Mouse (Mus musculus): ENCODE results near the gene Jkamp. TPM values are rescaled to one million over a fixed set of nuclear protein-coding genes. Genes with fewer than 3 reads are reported as not detected.

Gene Jkamp
- polyA plus RNA-seq, 1 experiment from 2014 or later = 59.9 TPM

- H3K27ac ChIP-seq (ENCODE audit: low read depth, low read length) = no peak overlapping the region
- WGBS = 83% methylated on average over 4 of the region's 4 CpGs
- no peak overlapping the region for H3K4me2 ChIP-seq (ENCODE audit: low read depth, low read length, severe bottlenecking)
- H3K4me3 ChIP-seq (ENCODE audit: low read depth, low read length) = no peak overlapping the region
- H3K4me1 ChIP-seq (replicated peaks; ENCODE audit: control insufficient read depth, insufficient read depth, low read length) = no peaks in the 10 kb centered on the region
- H3K36me3 ChIP-seq (ENCODE audit: control insufficient read depth, insufficient read depth, low read length) = no peaks in the 10 kb centered on the region
- no peaks in the 10 kb centered on the region; the same call in 1 of the 2 replicates for H3K9me3 ChIP-seq (ENCODE audit: control insufficient read depth, low read length)
- no peaks in the 10 kb centered on the region for H3K27me3 ChIP-seq (ENCODE audit: control insufficient read depth, insufficient read depth, low read length)
- ATAC-seq (replicated peaks; ENCODE audit: low FRiP score) (no peak), DNase-seq (ENCODE audit: low spot score) (no peak)
- H3K9ac ChIP-seq (ENCODE audit: low read length) = no peak overlapping the region
Observed at GRCm38 (mm10) chr12:72050821-72051220, 34.6 kb upstream of the Jkamp start.

GRCm38 (mm10) chr12:72052571-72052970, 32.8 kb upstream of the Jkamp start:
- Histone ChIP-seq H3K27me3 (ENCODE audit: control insufficient read depth, insufficient read depth, low read length) (no peaks in the 10 kb centered on the region), H3K9me3 (ENCODE audit: control insufficient read depth, low read length) (no peaks in the 10 kb centered on the region; the same call in 1 of the 2 replicates), H3K27ac (ENCODE audit: low read depth, low read length) (no peak overlapping the region), H3K36me3 (ENCODE audit: control insufficient read depth, insufficient read depth, low read length) (no peaks in the 10 kb centered on the region), H3K4me1 (replicated peaks; ENCODE audit: control insufficient read depth, insufficient read depth, low read length) (no peaks in the 10 kb centered on the region), H3K9ac (ENCODE audit: low read length) (no peak overlapping the region), H3K4me3 (ENCODE audit: low read depth, low read length) (no peak overlapping the region), H3K4me2 (ENCODE audit: low read depth, low read length, severe bottlenecking) (no peak overlapping the region)
- 76% methylated on average over 6 of the region's 6 CpGs for WGBS
- DNase-seq (ENCODE audit: low spot score) (no peak), ATAC-seq (replicated peaks; ENCODE audit: low FRiP score) (no peak)

GRCm38 (mm10) chr12:72053303-72053702, 32.1 kb upstream of the Jkamp start:
- ATAC-seq (replicated peaks; ENCODE audit: low FRiP score) (no peak), DNase-seq (ENCODE audit: low spot score) (no peak)
- H3K9me3 ChIP-seq (ENCODE audit: control insufficient read depth, low read length) = no peaks in the 10 kb centered on the region; the same call in 1 of the 2 replicates
- H3K4me2 ChIP-seq (ENCODE audit: low read depth, low read length, severe bottlenecking) = no peak overlapping the region
- no peak overlapping the region for H3K4me3 ChIP-seq (ENCODE audit: low read depth, low read length)
- 42% methylated on average over 6 of the region's 6 CpGs for WGBS
- no peaks in the 10 kb centered on the region for H3K4me1 ChIP-seq (replicated peaks; ENCODE audit: control insufficient read depth, insufficient read depth, low read length)
- H3K27me3 ChIP-seq (ENCODE audit: control insufficient read depth, insufficient read depth, low read length) = no peaks in the 10 kb centered on the region
- no peak overlapping the region for H3K9ac ChIP-seq (ENCODE audit: low read length)
- H3K27ac ChIP-seq (ENCODE audit: low read depth, low read length) = no peak overlapping the region
- no peaks in the 10 kb centered on the region for H3K36me3 ChIP-seq (ENCODE audit: control insufficient read depth, insufficient read depth, low read length)

GRCm38 (mm10) chr12:72053851-72054250, 31.5 kb upstream of the Jkamp start:
- no peaks in the 10 kb centered on the region for H3K27me3 ChIP-seq (ENCODE audit: control insufficient read depth, insufficient read depth, low read length)
- no peak overlapping the region for H3K9ac ChIP-seq (ENCODE audit: low read length)
- H3K27ac ChIP-seq (ENCODE audit: low read depth, low read length) = no peak overlapping the region
- DNase-seq (ENCODE audit: low spot score) = no peak
- no peak overlapping the region for H3K4me2 ChIP-seq (ENCODE audit: low read depth, low read length, severe bottlenecking)
- ATAC-seq (replicated peaks; ENCODE audit: low FRiP score) = no peak
- 18% methylated on average over 6 of the region's 6 CpGs for WGBS
- no peaks in the 10 kb centered on the region for H3K4me1 ChIP-seq (replicated peaks; ENCODE audit: control insufficient read depth, insufficient read depth, low read length)
- H3K36me3 ChIP-seq (ENCODE audit: control insufficient read depth, insufficient read depth, low read length) = no peaks in the 10 kb centered on the region
- H3K4me3 ChIP-seq (ENCODE audit: low read depth, low read length) = no peak overlapping the region
- H3K9me3 ChIP-seq (ENCODE audit: control insufficient read depth, low read length) = no peaks in the 10 kb centered on the region; the same call in 1 of the 2 replicates

- Histone ChIP-seq H3K27ac (ENCODE audit: low read depth, low read length) (no peak overlapping the region), H3K27me3 (ENCODE audit: control insufficient read depth, insufficient read depth, low read length) (no peaks in the 10 kb centered on the region), H3K4me1 (replicated peaks; ENCODE audit: control insufficient read depth, insufficient read depth, low read length) (no peaks in the 10 kb centered on the region), H3K9ac (ENCODE audit: low read length) (no peak overlapping the region), H3K9me3 (ENCODE audit: control insufficient read depth, low read length) (no peaks in the 10 kb centered on the region), H3K36me3 (ENCODE audit: control insufficient read depth, insufficient read depth, low read length) (no peaks in the 10 kb centered on the region), H3K4me3 (ENCODE audit: low read depth, low read length) (no peak overlapping the region), H3K4me2 (ENCODE audit: low read depth, low read length, severe bottlenecking) (no peak overlapping the region)
- DNase-seq (ENCODE audit: low spot score) (no peak), ATAC-seq (replicated peaks; ENCODE audit: low FRiP score) (no peak)
- WGBS = 93% methylated on average over 1 of the region's 1 CpGs
Observed at GRCm38 (mm10) chr12:72057780-72058179, 27.6 kb upstream of the Jkamp start.

- peaks cover 7% of the 10 kb centered on the region; the same call in 1 of the 2 replicates for H3K4me1 ChIP-seq (replicated peaks; ENCODE audit: control insufficient read depth, insufficient read depth, low read length)
- no peak overlapping the region for H3K27ac ChIP-seq (ENCODE audit: low read depth, low read length)
- H3K4me3 ChIP-seq (ENCODE audit: low read depth, low read length) = peak overlapping the region; percentile 51
- H3K27me3 ChIP-seq (ENCODE audit: control insufficient read depth, insufficient read depth, low read length) = peaks cover 10% of the 10 kb centered on the region
- peak overlapping the region; percentile 68 for H3K9ac ChIP-seq (ENCODE audit: low read length)
- DNase-seq (ENCODE audit: low spot score) (peak; percentile 54), ATAC-seq (replicated peaks; ENCODE audit: low FRiP score) (no peak; the same call in none of the 2 replicates)
- H3K36me3 ChIP-seq (ENCODE audit: control insufficient read depth, insufficient read depth, low read length) = no peaks in the 10 kb centered on the region
- H3K9me3 ChIP-seq (ENCODE audit: control insufficient read depth, low read length) = no peaks in the 10 kb centered on the region
- 5% methylated on average over 40 of the region's 40 CpGs for WGBS
- peak overlapping the region; percentile 95 for H3K4me2 ChIP-seq (ENCODE audit: low read depth, low read length, severe bottlenecking)
Observed at GRCm38 (mm10) chr12:72069626-72070326, 15.6 kb upstream of the Jkamp start.

GRCm38 (mm10) chr12:72070327-72071269, 14.8 kb upstream of the Jkamp start, which contains the start of gene Gpr135:
Gpr135 (minus strand) TSS chr12:72071125.
- no peaks in the 10 kb centered on the region for H3K36me3 ChIP-seq (ENCODE audit: control insufficient read depth, insufficient read depth, low read length)
- peak within 1 kb of the TSS; percentile 68 for H3K9ac ChIP-seq (ENCODE audit: low read length)
- H3K4me2 ChIP-seq (ENCODE audit: low read depth, low read length, severe bottlenecking) = peak within 1 kb of the TSS; percentile 95
- ATAC-seq (replicated peaks; ENCODE audit: low FRiP score) (peak; percentile 86), DNase-seq (ENCODE audit: low spot score) (peak; percentile 93)
- H3K4me1 ChIP-seq (replicated peaks; ENCODE audit: control insufficient read depth, insufficient read depth, low read length) = peaks cover 7% of the 10 kb centered on the region; the same call in 1 of the 2 replicates
- H3K4me3 ChIP-seq (ENCODE audit: low read depth, low read length) = peak within 1 kb of the TSS; percentile 51
- H3K27ac ChIP-seq (ENCODE audit: low read depth, low read length) = 0 out of 2 replicates have a peak within 1 kb of the TSS, but pooled peaks have one; percentile 25
- WGBS = under 1% methylated on average over 94 of the region's 94 CpGs
- H3K27me3 ChIP-seq (ENCODE audit: control insufficient read depth, insufficient read depth, low read length) = peaks cover 10% of the 10 kb centered on the region
- no peaks in the 10 kb centered on the region for H3K9me3 ChIP-seq (ENCODE audit: control insufficient read depth, low read length)

- no peak for ATAC-seq (replicated peaks; ENCODE audit: low FRiP score)
- WGBS = 91% methylated on average over 3 of the region's 3 CpGs
- Histone ChIP-seq H3K4me3 (ENCODE audit: low read depth, low read length) (no peak overlapping the region), H3K9ac (ENCODE audit: low read length) (no peak overlapping the region), H3K4me1 (replicated peaks; ENCODE audit: control insufficient read depth, insufficient read depth, low read length) (no peaks in the 10 kb centered on the region), H3K36me3 (ENCODE audit: control insufficient read depth, insufficient read depth, low read length) (no peaks in the 10 kb centered on the region), H3K27ac (ENCODE audit: low read depth, low read length) (no peak overlapping the region), H3K4me2 (ENCODE audit: low read depth, low read length, severe bottlenecking) (no peak overlapping the region), H3K9me3 (ENCODE audit: control insufficient read depth, low read length) (no peaks in the 10 kb centered on the region), H3K27me3 (ENCODE audit: control insufficient read depth, insufficient read depth, low read length) (no peaks in the 10 kb centered on the region)
- no peak for DNase-seq (ENCODE audit: low spot score)
Observed at GRCm38 (mm10) chr12:72078248-72078647, 7.1 kb upstream of the Jkamp start.
